Mouse (Mus musculus) embryonic fibroblast, embryonic 13.5 days (primary cell): Measurements from ENCODE around the gene Cep89.

Experiments used
- CTCF ChIP-seq: IDR thresholded peaks from 2 replicates; pipeline ENCODE4 v1.5.1; 2011; ENCODE audit warnings: mild to moderate bottlenecking, control low read depth, low read length, moderate library complexity, borderline replicate concordance; ENCODE audit not compliant: insufficient read depth
- POLR2A ChIP-seq: IDR thresholded peaks from 2 replicates; pipeline ENCODE4 v1.6.1; 2011; ENCODE audit warnings: low read depth, mild to moderate bottlenecking, control low read depth, low read length, moderate library complexity

DNA sequence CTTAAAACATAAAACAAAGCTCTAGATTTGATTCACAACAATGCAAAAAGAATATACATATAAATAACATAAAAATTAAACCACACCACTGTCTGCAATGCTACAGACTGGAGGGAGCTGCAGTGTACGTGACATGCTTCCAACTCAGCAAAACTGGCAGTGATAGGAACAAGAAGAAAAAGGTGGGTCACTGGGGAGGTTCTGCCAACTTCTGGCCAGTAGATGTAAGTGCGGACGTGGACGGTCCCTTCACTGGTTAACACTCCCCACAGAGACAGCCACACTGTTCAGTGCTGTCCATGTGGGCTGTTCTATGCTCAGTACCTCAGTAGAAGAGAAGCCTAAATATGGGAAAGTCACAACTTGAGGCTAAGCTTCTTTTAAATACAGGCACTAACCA is 74.0 kb downstream of the Cep89 start:
- TF ChIP-seq CTCF (no peak), POLR2A (no peak)
